Mouse (Mus musculus): ENCODE results near the gene Clta.

GRCm38 (mm10) chr4:44044685-44045356 lies 40.6 kb downstream of the Clta start:
- TF ChIP-seq CTCF (IDR thresholded peaks at IDR 0.05; ENCODE audit: low read depth, low read length) (no peak), GATA1 (IDR thresholded peaks at IDR 0.05; ENCODE audit: borderline replicate concordance, low read length) (no peak), TAL1 (conservative IDR thresholded peaks at IDR 0.05; ENCODE audit: low read depth, low read length) (no peak), POLR2AphosphoS5 (IDR thresholded peaks at IDR 0.05; ENCODE audit: insufficient replicate concordance, low read depth, low read length) (no peak)

Data from G1E (cell line).